Mouse (Mus musculus) liver, adult 2 months (tissue): Measurements from ENCODE around the gene Bcas2.

Source experiments
- CTCF ChIP-seq: fragments of 200-500 bp; IDR thresholded peaks from 2 replicates; pipeline ENCODE4 v1.5.1; 2011; ENCODE audit warnings: low read depth, low read length, control low read depth
- POLR2A ChIP-seq: fragments of 200-500 bp; IDR thresholded peaks from 2 replicates; pipeline ENCODE4 v1.6.1; 2011; ENCODE audit warnings: low read length, control low read depth; ENCODE audit not compliant: insufficient read depth; ENCODE audit errors: extremely low read depth

DNA sequence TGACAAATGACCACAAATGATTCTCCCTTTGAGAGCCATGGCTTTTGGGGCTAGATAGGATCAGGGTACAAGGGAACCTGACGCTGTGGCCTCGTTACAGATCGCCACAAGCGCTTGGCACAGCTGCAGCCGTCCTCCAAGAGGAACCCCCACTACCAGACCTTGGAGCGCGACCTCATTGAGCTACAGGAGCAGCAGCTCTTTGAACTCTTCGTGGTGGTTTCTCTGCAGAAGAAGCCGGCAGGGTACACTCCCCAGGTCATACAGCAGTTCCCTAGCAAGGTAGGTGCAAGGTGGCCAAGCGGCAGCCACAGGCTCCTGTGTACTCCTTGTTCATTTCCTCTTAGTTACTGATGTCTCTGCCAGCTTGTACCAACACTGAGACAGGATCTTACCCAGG lies 22.5 kb upstream of the Bcas2 start:
- no peak for TF ChIP-seq CTCF
- no peak for TF ChIP-seq POLR2A
